Mouse (Mus musculus) MEL (cell line): ENCODE results near the gene Cyp2r1.

Experiments
- CTCF ChIP-seq, 3 experiments: IDR thresholded peaks in 2 of 3; conservative IDR thresholded peaks in 1 of 3; 2 replicates each; pipeline ENCODE4 v1.5.1; 2011 to 2012; ENCODE audit warnings: low read length in 3 of 3, low read depth in 2 of 3, mild to moderate bottlenecking in 2 of 3, improper control_type of control experiment in 1 of 3, inconsistent platforms in 1 of 3, mixed read lengths in 1 of 3, moderate library complexity in 1 of 3; ENCODE audit not compliant: control insufficient read depth in 1 of 3, insufficient read depth in 1 of 3, poor library complexity in 1 of 3, severe bottlenecking in 1 of 3
- EP300 ChIP-seq, 2 experiments: IDR thresholded peaks; 2 replicates each; pipeline ENCODE4 v1.6.1; 2011; ENCODE audit warnings: improper control_type of control experiment in 2 of 2, low read length in 2 of 2, low read depth in 1 of 2, mild to moderate bottlenecking in 1 of 2
- MAZ ChIP-seq: IDR thresholded peaks from 2 replicates; pipeline ENCODE4 v1.6.1; 2012; ENCODE audit warnings: low read depth, mild to moderate bottlenecking, inconsistent platforms, low read length, improper control_type of control experiment
- POLR2A ChIP-seq, 2 experiments: IDR thresholded peaks; 2 replicates each; pipeline ENCODE4 v1.6.1; 2011 to 2012; ENCODE audit warnings: low read length in 2 of 2, mild to moderate bottlenecking in 2 of 2, control low read depth in 1 of 2, improper control_type of control experiment in 1 of 2, low read depth in 1 of 2, moderate library complexity in 1 of 2; ENCODE audit not compliant: control insufficient read depth in 1 of 2, insufficient read depth in 1 of 2, poor library complexity in 1 of 2
- UBTF ChIP-seq: IDR thresholded peaks from 2 replicates; pipeline ENCODE4 v1.6.1; 2012; ENCODE audit warnings: low read depth, mild to moderate bottlenecking, inconsistent platforms, low read length, improper control_type of control experiment, moderate library complexity, borderline replicate concordance; ENCODE audit not compliant: insufficient read depth
- USF1 ChIP-seq: IDR thresholded peaks from 2 replicates; pipeline ENCODE4 v1.6.1; 2014; ENCODE audit warnings: low read depth, mild to moderate bottlenecking, inconsistent platforms, low read length, improper control_type of control experiment, moderate library complexity

- TF ChIP-seq MAZ (no peak), USF1 (no peak), CTCF (IDR thresholded peaks at IDR 0.05 in 2 of 3, conservative IDR thresholded peaks at IDR 0.05 in 1 of 3; ENCODE audit: control insufficient read depth in 1 of 3, insufficient read depth in 1 of 3, low read depth in 2 of 3, low read length in 3 of 3, poor library complexity in 1 of 3, severe bottlenecking in 1 of 3) (no peak), UBTF (no peak), EP300 (IDR thresholded peaks at IDR 0.05; ENCODE audit: low read depth in 1 of 2, low read length in 2 of 2) (no peak), POLR2A (IDR thresholded peaks at IDR 0.05; ENCODE audit: control insufficient read depth in 1 of 2, insufficient read depth in 1 of 2, low read depth in 1 of 2, low read length in 2 of 2, poor library complexity in 1 of 2) (no peak)
Measured at GRCm38 (mm10) chr7:114508879-114509278, 53.9 kb downstream of the Cyp2r1 start.
